Mouse (Mus musculus): ENCODE data around the gene Dusp7. TPM values are rescaled to one million over a fixed set of nuclear protein-coding genes. Genes with fewer than 3 reads are reported as not detected.

The Dusp7 gene
- polyA plus RNA-seq, 1 experiment: 17.4 TPM

DNA sequence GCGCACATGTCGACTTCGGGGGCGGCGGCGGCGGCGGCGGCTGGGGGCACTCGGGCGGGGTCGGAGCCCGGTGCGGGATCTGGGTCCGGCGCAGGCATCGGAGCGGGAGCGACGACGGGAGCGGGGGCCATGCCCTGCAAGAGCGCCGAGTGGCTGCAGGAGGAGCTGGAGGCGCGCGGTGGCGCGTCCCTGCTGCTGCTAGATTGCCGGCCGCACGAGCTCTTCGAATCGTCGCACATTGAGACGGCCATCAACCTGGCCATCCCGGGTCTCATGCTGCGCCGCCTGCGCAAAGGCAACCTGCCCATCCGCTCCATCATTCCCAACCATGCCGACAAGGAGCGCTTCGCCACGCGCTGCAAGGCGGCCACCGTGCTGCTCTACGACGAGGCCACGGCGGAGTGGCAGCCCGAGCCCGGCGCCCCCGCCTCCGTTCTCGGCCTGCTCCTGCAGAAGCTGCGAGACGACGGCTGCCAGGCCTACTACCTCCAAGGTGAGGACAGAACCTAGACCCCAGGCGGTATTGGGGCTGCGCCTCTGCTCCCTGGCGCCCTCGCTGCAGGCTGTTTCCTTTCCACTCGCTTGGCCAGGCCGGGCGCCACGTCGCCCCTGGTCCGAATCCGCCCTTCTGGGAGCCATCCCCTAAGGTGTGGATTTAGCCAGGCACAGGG lies 534 bp downstream of the Dusp7 start:
- TF ChIP-seq GATA1 (IDR thresholded peaks at IDR 0.05; ENCODE audit: low read length): no peak

DNA sequence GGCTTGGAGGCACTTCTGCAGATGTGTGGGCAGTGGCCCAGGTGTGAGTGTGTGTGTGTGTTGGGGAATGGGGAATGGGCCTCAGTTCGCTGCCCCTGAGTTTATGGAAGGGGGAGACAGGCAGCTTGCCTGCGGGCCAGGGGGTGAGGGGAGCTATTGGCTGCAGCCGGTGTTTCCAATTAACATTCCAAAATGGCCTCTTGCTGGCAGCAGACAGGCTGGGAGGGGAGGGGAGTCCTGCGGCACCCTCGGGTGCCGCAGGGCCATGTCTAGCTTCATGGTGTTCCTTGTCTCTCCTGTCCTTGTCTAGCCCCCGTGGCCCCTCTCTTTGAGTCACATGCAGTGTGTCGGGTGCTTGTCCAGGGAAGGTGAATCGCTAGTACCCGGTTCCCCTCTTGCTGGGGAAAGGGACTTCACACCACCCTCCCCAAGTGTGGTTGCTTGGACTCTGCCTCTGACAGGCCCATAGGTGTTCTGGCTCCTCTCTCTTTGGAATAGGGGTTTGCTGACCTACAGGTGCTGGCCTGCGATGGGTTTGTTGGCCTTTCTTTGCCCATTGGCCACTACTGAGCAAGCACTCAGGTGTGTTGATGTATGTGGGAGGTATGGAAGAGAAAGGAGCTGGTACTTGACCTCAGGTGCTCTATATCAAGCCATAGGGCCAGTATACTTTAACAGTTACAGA lies 1.5 kb downstream of the Dusp7 start:
- no peak for TF ChIP-seq GATA1 (IDR thresholded peaks at IDR 0.05; ENCODE audit: low read length)

- TF ChIP-seq GATA1 (IDR thresholded peaks at IDR 0.05; ENCODE audit: low read length): no peak
These were observed 2.4 kb downstream of the Dusp7 start for GRCm38 (mm10) chr9:106370620-106371383.

GRCm38 (mm10) chr9:106371384-106371671 lies 2.9 kb downstream of the Dusp7 start:
- TF ChIP-seq GATA1 (IDR thresholded peaks at IDR 0.05; ENCODE audit: low read length): no peak

- no peak for TF ChIP-seq GATA1 (IDR thresholded peaks at IDR 0.05; ENCODE audit: low read length)
These were observed 3.3 kb downstream of the Dusp7 start for GRCm38 (mm10) chr9:106371776-106372175.

DNA sequence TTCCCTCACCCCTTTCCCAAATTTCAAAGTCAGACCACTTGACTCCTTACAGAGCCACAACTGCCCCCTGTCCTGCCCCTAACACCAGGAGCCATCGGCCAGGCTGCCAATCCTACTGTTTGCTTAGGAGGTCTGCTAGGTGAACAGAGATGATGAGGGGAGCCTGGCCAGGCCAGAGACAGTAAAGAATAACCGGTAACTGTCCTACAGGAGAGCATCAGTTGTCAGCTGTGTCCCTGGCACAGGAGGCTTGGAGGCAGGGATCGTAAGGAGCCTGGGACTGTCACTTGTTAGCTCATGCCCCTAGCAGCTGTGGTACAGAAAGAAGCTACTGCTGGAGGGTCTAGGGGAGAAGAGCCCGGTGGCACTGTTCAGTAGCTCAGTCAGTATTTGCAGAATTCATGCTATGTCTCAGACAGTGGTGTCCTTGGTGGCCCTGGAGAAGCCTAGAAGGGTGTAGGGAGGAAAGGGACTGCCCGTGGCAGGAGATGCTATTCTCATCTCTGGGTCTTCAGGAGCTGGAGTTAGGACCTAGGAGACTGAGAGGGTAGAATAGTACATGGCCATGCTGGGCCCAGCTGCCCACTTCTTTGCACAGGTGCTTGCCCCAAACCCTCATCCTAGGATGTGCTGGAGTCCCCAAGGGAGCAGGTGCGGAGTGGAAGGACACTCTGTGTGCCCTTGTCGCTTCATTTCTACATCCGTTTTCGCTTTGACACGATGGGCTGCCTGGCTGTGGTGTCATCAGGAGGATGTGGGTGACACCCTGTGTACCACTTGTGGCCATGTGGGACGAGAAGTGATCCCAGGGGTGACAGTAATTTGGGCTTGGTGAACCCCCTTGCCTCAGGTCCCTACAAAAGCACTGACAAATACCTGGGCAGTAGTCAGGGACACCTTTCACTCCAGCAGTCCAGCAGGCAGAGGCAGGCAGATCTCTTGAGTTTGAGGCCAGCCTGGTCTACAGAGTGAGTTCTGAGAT lies 4.3 kb downstream of the Dusp7 start:
- TF ChIP-seq GATA1 (IDR thresholded peaks at IDR 0.05; ENCODE audit: low read length): no peak

DNA sequence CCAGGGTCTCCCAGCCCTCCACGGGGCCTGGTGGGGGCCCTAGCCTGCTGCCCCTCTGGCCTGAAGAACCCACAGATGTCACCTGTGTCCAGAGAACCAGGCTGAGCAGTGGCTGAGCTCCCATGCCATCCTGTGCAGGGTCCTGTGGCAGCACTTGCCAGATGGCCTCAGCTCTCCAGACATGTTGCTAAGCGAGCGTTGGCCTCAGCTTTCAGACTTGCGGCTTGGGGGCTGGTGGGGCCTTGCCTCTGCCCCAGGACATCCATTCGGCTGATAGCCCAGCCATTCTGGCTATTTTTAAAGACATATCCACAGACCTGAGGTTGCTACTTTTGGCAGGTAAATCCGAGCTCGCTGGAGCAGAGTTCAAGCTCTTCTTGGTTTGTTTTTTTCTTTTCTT lies 5.5 kb downstream of the Dusp7 start:
- no peak for TF ChIP-seq GATA1 (IDR thresholded peaks at IDR 0.05; ENCODE audit: low read length)

GRCm38 (mm10) chr9:106377247-106377646 lies 8.8 kb downstream of the Dusp7 start:
- TF ChIP-seq GATA1 (IDR thresholded peaks at IDR 0.05; ENCODE audit: low read length): no peak

DNA sequence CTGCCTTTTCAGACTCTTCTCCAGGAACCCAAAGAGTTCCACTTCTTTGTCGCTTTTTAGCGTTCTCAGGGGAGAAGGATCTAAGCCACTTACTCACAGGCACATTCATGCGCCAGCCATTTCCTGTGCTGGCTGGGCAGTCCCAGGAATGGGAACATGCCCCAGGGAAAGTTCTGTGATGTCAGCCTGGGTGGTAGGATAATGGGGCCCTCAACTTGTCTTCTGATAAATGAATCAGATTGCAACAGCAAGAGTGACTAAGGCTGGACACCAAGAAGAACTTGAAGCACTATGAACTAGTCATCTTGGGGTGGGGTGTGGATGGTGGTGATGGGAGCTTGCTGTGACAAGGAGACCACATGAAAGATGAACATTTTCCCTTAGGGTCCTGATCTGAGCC lies 9.6 kb downstream of the Dusp7 start:
- TF ChIP-seq GATA1 (IDR thresholded peaks at IDR 0.05; ENCODE audit: low read length): no peak

DNA sequence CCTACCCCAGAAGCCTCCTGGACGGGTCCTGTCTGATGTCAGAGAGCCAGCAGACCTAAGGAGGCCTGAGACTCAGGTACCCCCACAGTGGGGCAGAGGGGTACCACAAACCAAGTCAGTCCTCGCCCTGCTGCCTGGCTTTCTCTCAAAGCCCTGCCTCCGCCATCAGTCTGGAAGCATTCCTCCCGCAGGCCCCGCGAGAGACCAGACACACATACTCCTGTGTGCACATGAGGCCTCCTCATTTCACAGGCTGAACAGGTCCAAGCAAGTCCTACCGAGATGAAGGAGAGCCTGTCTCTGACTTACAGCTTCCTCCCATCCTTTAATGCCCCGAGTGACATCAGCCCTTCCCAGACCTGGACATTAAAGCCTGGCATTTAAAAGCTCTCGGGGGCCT lies 10.3 kb downstream of the Dusp7 start:
- no peak for TF ChIP-seq GATA1 (IDR thresholded peaks at IDR 0.05; ENCODE audit: low read length)

DNA sequence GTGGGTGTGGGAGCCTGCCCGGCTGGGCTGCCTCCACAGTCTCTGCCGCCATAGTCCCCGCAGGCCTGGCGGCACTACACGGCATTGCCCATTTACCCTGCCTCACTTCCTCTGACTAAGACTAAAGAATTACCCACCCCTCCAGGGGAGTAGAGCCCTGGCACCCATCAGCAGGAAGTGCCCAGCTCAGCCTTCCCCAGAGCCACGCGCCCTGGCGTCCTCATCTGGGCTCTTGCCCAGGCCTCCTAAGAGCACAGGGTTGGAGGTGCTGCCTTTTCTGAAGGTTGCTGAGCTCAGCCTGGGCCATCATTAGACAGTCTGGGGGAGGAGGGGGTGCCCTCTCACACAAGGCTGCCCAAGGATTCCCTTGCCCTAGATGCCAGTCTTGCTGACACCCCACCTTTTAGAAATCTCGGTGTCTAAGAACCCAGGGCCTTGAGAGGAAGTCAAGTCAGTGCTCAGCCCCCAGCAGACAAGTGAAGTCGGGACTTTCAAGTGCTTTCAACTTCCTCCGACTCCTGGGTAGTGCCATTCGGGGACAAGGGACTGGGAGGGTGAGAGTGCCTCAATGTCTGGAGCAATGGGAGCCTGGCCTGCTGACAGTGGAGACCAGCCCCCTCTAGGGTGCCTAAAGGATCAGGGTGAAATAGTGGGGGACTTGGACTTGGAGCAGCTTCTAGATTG lies 17.9 kb downstream of the Dusp7 start:
- TF ChIP-seq GATA1 (IDR thresholded peaks at IDR 0.05; ENCODE audit: low read length): no peak

DNA sequence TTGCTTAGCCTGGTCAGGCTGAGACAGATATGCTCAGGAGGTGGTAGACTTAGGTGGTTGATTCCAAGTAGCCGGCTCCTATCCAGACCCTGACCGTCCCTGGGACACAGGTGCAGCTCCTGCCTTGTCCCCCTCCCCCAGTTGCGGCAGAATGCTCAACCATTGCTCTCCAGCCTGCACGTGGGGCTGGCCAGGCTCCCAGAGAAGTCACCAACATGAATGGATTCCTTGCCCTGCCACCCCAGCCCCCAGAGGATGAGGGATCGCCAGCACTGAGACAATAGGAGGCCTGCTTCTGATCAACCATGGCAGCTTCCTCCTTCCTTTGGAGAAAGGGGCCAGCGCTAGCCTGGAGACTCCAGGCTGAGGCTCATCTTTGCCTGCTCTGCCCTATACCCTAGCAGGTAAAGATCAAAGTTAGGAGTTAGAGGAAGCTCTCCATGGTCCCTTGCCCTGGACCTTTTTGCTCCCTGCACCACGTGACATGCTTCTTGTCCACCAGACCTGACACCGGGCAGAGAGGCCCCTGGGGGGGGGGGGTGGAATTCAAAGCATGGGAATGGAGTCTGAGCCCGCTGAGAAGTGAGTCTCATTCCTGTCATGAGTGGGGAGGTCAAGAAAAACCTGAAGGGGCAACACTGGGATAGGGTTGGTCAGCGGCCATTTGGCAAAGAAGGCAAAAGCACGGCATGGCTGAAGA lies 24.5 kb downstream of the Dusp7 start:
- TF ChIP-seq GATA1 (IDR thresholded peaks at IDR 0.05; ENCODE audit: low read length): no peak

- TF ChIP-seq GATA1 (IDR thresholded peaks at IDR 0.05; ENCODE audit: low read length): no peak
These were observed 25.1 kb downstream of the Dusp7 start for GRCm38 (mm10) chr9:106393548-106393947.
